Mouse (Mus musculus) hindbrain, embryonic 11.5 days (tissue): Measurements from ENCODE around the gene Rnf144a. TPM values are rescaled to one million over a fixed set of nuclear protein-coding genes. Genes with fewer than 3 reads are reported as not detected.

Experiments used
- ATAC-seq: fragments of 200-750 bp; cut with Nextera tagmentation; 2 replicates; pipeline ENCODE4 v1.8.0; 2017; ENCODE audit warnings: mild to moderate bottlenecking, moderate TSS enrichment, moderate library complexity; ENCODE audit not compliant: low FRiP score
- DNase-seq: peaks from one replicate; pipeline ENCODE4 v3.0.0-alpha.2; 2015; ENCODE audit warnings: low spot score
- H3K27ac ChIP-seq: fragments of 300-500 bp; sonication (generic); 2 replicates; pipeline ENCODE4 v1.5.1; 2014; ENCODE audit warnings: mild to moderate bottlenecking, low read depth, low read length
- H3K27me3 ChIP-seq: fragments of 300-500 bp; sonication (generic); 2 replicates; pipeline ENCODE4 v1.6.1; 2014; ENCODE audit warnings: mild to moderate bottlenecking, low read length, moderate library complexity, mixed read lengths; ENCODE audit not compliant: control insufficient read depth, insufficient read depth
- H3K36me3 ChIP-seq: fragments of 300-500 bp; sonication (generic); 2 replicates; pipeline ENCODE4 v1.6.1; 2014; ENCODE audit warnings: mild to moderate bottlenecking, low read length, moderate library complexity, mixed read lengths; ENCODE audit not compliant: control insufficient read depth, insufficient read depth
- H3K4me1 ChIP-seq: fragments of 300-500 bp; sonication (generic); replicated peaks from 2 replicates; pipeline ENCODE4 v1.6.1; 2014; ENCODE audit warnings: low read length, mixed read lengths; ENCODE audit not compliant: control insufficient read depth, insufficient read depth
- H3K4me2 ChIP-seq: fragments of 300-500 bp; sonication (generic); replicated peaks from 2 replicates; pipeline ENCODE4 v1.6.1; 2014; ENCODE audit warnings: mild to moderate bottlenecking, low read depth, low read length
- H3K4me3 ChIP-seq: fragments of 300-500 bp; sonication (generic); 2 replicates; pipeline ENCODE4 v1.5.1; 2014; ENCODE audit warnings: low read depth, low read length
- H3K9ac ChIP-seq: fragments of 300-500 bp; sonication (generic); 2 replicates; pipeline ENCODE4 v1.6.1; 2014; ENCODE audit warnings: low read depth, low read length
- H3K9me3 ChIP-seq: fragments of 300-500 bp; sonication (generic); 2 replicates; pipeline ENCODE4 v1.6.1; 2016; ENCODE audit warnings: low read length; ENCODE audit not compliant: control insufficient read depth
- WGBS: fragments of 180-500 bp; shearing (Covaris S2); extraction: QIAGEN DNeasy Blood & Tissue Kit; methylation state at CpG from one replicate; pipeline ENCODE4 v1.1.7; 2014; 5-methylcytosine and 5-hydroxymethylcytosine counted together
- polyA plus RNA-seq: library from polyadenylated mRNA; unstranded; fragments of >200 nt; fragmentation: Nextera tagmentation; extraction: Ambion mirVana; gene quantifications from 2 replicates; pipeline ENCODE4 v1.2.1, GENCODE M21; 2014

Rnf144a gene
- polyA plus RNA-seq, 1 experiment from 2014 or later = 30.8 TPM

GRCm38 (mm10) chr12:26401696-26402470, 13.2 kb downstream of the Rnf144a start:
- no peak overlapping the region for H3K9ac ChIP-seq
- no peaks in the 10 kb centered on the region for H3K4me1 ChIP-seq
- DNase-seq (no peak), ATAC-seq (no peak)
- no peak overlapping the region for H3K27ac ChIP-seq
- 88% methylated on average over 10 of the region's 10 CpGs for WGBS
- no peak overlapping the region for H3K4me3 ChIP-seq
- H3K4me2 ChIP-seq = no peak overlapping the region
- H3K36me3 ChIP-seq = peaks cover 5% of the 10 kb centered on the region
- no peaks in the 10 kb centered on the region for H3K27me3 ChIP-seq
- H3K9me3 ChIP-seq = no peaks in the 10 kb centered on the region

GRCm38 (mm10) chr12:26401254-26401653, 13.8 kb downstream of the Rnf144a start:
- Histone ChIP-seq H3K36me3 (peaks cover 5% of the 10 kb centered on the region), H3K4me3 (no peak overlapping the region), H3K27ac (no peak overlapping the region), H3K4me1 (no peaks in the 10 kb centered on the region), H3K9me3 (no peaks in the 10 kb centered on the region), H3K4me2 (no peak overlapping the region), H3K27me3 (no peaks in the 10 kb centered on the region), H3K9ac (no peak overlapping the region)
- WGBS = 90% methylated on average over 1 of the region's 1 CpGs
- DNase-seq = no peak
- ATAC-seq = no peak

GRCm38 (mm10) chr12:26400762-26401161, 14.3 kb downstream of the Rnf144a start:
- H3K27me3 ChIP-seq = no peaks in the 10 kb centered on the region
- no peak overlapping the region for H3K27ac ChIP-seq
- H3K4me2 ChIP-seq = no peak overlapping the region
- WGBS = 89% methylated on average over 1 of the region's 1 CpGs
- no peak overlapping the region for H3K9ac ChIP-seq
- peaks cover 5% of the 10 kb centered on the region for H3K36me3 ChIP-seq
- DNase-seq (no peak), ATAC-seq (no peak)
- no peaks in the 10 kb centered on the region for H3K4me1 ChIP-seq
- H3K4me3 ChIP-seq = no peak overlapping the region
- H3K9me3 ChIP-seq = no peaks in the 10 kb centered on the region

GRCm38 (mm10) chr12:26399391-26399790, 15.7 kb downstream of the Rnf144a start:
- Histone ChIP-seq H3K36me3 (peaks cover 5% of the 10 kb centered on the region), H3K4me2 (no peak overlapping the region), H3K27ac (no peak overlapping the region), H3K4me3 (no peak overlapping the region), H3K27me3 (no peaks in the 10 kb centered on the region), H3K9ac (no peak overlapping the region), H3K9me3 (no peaks in the 10 kb centered on the region), H3K4me1 (no peaks in the 10 kb centered on the region)
- DNase-seq = no peak
- ATAC-seq = no peak
- WGBS = 88% methylated on average over 6 of the region's 6 CpGs

GRCm38 (mm10) chr12:26398597-26398996, 16.5 kb downstream of the Rnf144a start:
- Histone ChIP-seq H3K9ac (no peak overlapping the region), H3K4me2 (no peak overlapping the region), H3K36me3 (peaks cover 5% of the 10 kb centered on the region), H3K9me3 (no peaks in the 10 kb centered on the region), H3K27ac (no peak overlapping the region), H3K4me1 (no peaks in the 10 kb centered on the region), H3K27me3 (no peaks in the 10 kb centered on the region), H3K4me3 (no peak overlapping the region)
- ATAC-seq (no peak), DNase-seq (no peak)
- 64% methylated on average over 2 of the region's 2 CpGs for WGBS

GRCm38 (mm10) chr12:26394485-26395470, 20.3 kb downstream of the Rnf144a start:
- ATAC-seq = 0 out of 2 replicates have a peak, but pooled peaks have one; percentile 38
- H3K4me2 ChIP-seq = no peak overlapping the region
- 0 out of 2 replicates have a peak overlapping the region, but pooled peaks have one; percentile 11 for H3K27ac ChIP-seq

DNA sequence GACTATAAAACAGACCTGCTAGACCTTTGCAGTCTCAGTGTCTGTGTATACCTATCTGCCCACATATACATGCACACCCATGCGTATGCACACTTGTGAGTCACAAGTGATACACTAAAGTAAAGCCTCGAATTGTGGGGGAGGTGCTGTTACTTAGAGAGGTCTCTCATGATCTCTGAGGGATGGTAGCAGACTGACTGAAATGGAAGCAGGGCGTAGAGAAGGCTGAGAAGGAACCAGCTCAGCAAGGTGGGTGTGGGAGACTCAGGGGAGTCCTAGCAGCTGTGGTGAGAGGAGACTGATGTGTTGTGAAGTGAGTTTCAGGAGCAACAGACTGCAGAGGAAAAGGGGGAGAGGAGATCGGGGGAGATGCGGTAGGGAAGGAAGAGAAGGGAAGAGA, 21.8 kb downstream of the Rnf144a start:
- no peak for ATAC-seq
- Histone ChIP-seq H3K27ac (no peak overlapping the region), H3K9me3 (no peaks in the 10 kb centered on the region), H3K4me1 (no peaks in the 10 kb centered on the region), H3K4me3 (no peak overlapping the region), H3K27me3 (no peaks in the 10 kb centered on the region), H3K9ac (no peak overlapping the region), H3K4me2 (no peak overlapping the region), H3K36me3 (no peaks in the 10 kb centered on the region; the same call in 1 of the 2 replicates)
- DNase-seq = no peak
- 83% methylated on average over 5 of the region's 5 CpGs for WGBS

More at GRCm38 (mm10) chr12:26394485-26395470, 20.3 kb downstream of the Rnf144a start:
- DNase-seq = peak; percentile 13
- no peak overlapping the region for H3K4me3 ChIP-seq
- H3K27me3 ChIP-seq = no peaks in the 10 kb centered on the region
- H3K4me1 ChIP-seq = no peaks in the 10 kb centered on the region
- no peak overlapping the region for H3K9ac ChIP-seq
- 70% methylated on average over 13 of the region's 13 CpGs for WGBS
- no peaks in the 10 kb centered on the region for H3K9me3 ChIP-seq
- H3K36me3 ChIP-seq = no peaks in the 10 kb centered on the region

- H3K9me3 ChIP-seq = no peaks in the 10 kb centered on the region
- H3K27me3 ChIP-seq = no peaks in the 10 kb centered on the region
- no peak overlapping the region for H3K4me2 ChIP-seq
- ATAC-seq = no peak
- no peak overlapping the region for H3K27ac ChIP-seq
- H3K36me3 ChIP-seq = no peaks in the 10 kb centered on the region; the same call in 1 of the 2 replicates
- 81% methylated on average over 1 of the region's 1 CpGs for WGBS
- no peak overlapping the region for H3K4me3 ChIP-seq
- DNase-seq = no peak
- no peaks in the 10 kb centered on the region for H3K4me1 ChIP-seq
- H3K9ac ChIP-seq = no peak overlapping the region
Measured at GRCm38 (mm10) chr12:26391162-26391561, 23.9 kb downstream of the Rnf144a start.
